Mouse (Mus musculus): ENCODE data around the gene Sh3tc1. TPM values are rescaled to one million over a fixed set of nuclear protein-coding genes. Genes with fewer than 3 reads are reported as not detected.

The Sh3tc1 gene
- polyA plus RNA-seq, 1 experiment from 2014 or later: 6.2 TPM

DNA sequence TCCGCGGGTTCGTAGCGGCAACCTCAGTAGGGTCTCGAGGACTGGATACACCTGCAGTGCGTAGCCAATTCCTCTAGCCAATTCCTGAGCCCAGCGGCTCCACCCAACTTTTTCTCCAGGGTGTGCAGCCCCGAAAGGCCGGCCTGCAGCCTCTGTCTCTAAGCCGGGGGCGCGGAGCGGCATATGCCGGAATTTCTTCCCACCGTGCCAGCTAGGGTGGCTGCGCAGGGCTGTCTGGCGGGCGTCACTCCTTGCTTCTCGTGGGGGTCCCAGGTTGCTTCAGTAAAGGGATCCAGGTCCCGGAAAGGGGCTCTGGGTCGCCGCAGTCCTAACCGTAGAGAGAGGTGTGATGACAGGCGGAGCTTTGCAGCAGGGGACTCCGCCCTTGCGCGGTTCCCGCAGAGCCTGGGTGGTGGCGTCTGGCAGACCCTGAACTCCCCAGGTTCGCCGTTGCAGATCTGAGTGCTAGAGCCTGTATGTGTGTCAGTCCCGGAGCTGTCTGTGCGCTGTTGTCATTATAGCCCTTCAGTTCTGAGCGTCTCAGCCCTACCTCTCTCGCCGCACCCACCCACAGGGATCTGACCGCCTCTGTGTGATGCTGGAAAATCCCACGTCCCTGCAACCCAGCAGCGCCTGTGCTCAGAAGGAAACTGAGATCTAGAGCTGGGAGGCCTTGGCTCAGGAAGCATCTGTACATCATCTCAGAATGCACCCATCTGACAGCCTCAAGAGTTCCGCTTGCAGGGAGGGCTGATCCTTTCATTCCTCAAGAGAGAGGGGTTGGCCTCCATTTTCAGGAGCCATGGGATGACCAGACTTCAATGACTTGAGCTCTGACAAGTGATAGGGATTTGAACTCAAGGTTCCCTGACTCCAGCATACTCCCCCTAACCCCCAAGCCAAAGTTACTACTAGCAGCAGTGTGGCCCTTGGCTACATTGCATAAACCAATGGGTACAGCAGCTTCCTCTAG, 18.6 kb upstream of the Sh3tc1 start:
- H3K27ac ChIP-seq (ENCODE audit: low read length): no peak overlapping the region
- peaks cover 18% of the 10 kb centered on the region for H3K27me3 ChIP-seq (ENCODE audit: control insufficient read depth, insufficient read depth, low read length)

DNA sequence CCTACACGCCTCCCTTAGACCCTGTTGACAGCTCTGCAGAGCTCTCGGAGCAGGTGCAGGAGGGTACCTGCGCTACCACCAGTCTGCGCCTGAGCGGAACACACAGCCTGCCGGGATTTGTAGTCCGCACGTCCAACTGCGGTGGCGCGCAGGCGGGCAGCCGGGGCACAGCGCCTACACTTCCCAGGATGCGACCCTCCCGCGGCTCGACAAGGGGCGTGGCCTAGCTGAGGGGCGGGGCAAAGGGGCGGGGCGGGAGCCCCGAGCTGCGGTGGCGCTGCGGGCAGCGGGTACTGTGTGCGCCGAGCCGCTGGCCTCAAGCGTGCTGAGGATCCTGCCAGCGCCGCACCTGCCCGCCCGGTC, 17.8 kb upstream of the Sh3tc1 start, which contains the start of gene Ablim2:
Gene Ablim2, plus strand, starts transcription at position 242 of the 363 bp plus-strand sequence.
- Histone ChIP-seq H3K4me1 (ENCODE audit: control insufficient read depth, insufficient read depth, low read length) (peaks cover 9% of the 10 kb centered on the region; the same call in 1 of the 2 replicates), H3K9ac (ENCODE audit: low read length) (peak within 1 kb of the TSS; percentile 64), H3K27me3 (ENCODE audit: control insufficient read depth, insufficient read depth, low read length) (peaks cover 18% of the 10 kb centered on the region), H3K4me3 (replicated peaks; ENCODE audit: low read length) (peak within 1 kb of the TSS; percentile 61), H3K27ac (ENCODE audit: low read length) (no peak within 1 kb of the TSS), H3K4me2 (ENCODE audit: low read depth, low read length) (peak within 1 kb of the TSS; percentile 98), H3K9me3 (replicated peaks; ENCODE audit: control insufficient read depth, low read length) (no peaks in the 10 kb centered on the region), H3K36me3 (ENCODE audit: control insufficient read depth, insufficient read depth, low read length) (no peaks in the 10 kb centered on the region)
- ATAC-seq (ENCODE audit: insufficient read depth, low FRiP score): peak; percentile 95
- under 1% methylated on average over 28 of the region's 35 CpGs for WGBS

More for the DNA sequence above, 18.6 kb upstream of the Sh3tc1 start:
- H3K9me3 ChIP-seq (replicated peaks; ENCODE audit: control insufficient read depth, low read length): no peaks in the 10 kb centered on the region
- H3K4me2 ChIP-seq (ENCODE audit: low read depth, low read length): peak overlapping the region; percentile 98
- H3K9ac ChIP-seq (ENCODE audit: low read length): peak overlapping the region; percentile 64
- WGBS: 1% methylated on average over 40 of the region's 40 CpGs
- ATAC-seq (ENCODE audit: insufficient read depth, low FRiP score): peak; percentile 35
- no peaks in the 10 kb centered on the region for H3K36me3 ChIP-seq (ENCODE audit: control insufficient read depth, insufficient read depth, low read length)
- H3K4me1 ChIP-seq (ENCODE audit: control insufficient read depth, insufficient read depth, low read length): peaks cover 9% of the 10 kb centered on the region; the same call in 1 of the 2 replicates
- peak overlapping the region; percentile 61 for H3K4me3 ChIP-seq (replicated peaks; ENCODE audit: low read length)

DNA sequence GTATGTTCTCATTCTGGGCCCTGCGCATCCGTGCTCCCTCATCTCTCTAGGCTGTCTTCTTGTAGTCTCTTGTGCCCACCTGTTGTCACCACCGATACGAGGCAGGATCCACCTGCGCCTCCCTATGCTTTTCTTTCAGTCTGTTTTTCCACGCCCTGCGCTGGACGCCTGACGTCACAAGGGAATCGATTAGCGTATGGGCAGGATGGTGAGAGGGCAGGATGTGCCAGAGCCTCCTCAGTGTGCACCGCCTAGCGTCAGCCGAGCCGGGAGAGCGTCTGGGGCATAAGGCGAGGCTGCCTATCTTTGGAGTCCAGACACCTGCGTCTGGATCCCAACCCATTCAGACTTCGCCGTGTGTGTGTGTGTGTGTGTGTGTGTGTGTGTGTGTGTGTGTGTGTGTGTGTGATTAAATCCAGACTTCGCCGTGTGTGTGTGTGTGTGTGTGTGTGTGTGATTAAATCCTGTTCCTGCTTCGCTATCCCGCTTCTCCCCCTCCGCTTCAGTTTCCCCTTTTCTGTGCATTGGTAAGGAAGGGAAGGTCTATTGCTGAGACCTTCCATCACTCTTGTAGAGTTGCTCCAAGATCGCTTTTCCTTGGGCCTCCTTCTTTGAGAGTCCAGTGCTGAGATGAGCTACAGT, 17.3 kb upstream of the Sh3tc1 start:
- peak; percentile 37 for ATAC-seq (ENCODE audit: insufficient read depth, low FRiP score)
- Histone ChIP-seq H3K36me3 (ENCODE audit: control insufficient read depth, insufficient read depth, low read length) (no peaks in the 10 kb centered on the region), H3K27me3 (ENCODE audit: control insufficient read depth, insufficient read depth, low read length) (peaks cover 18% of the 10 kb centered on the region), H3K4me2 (ENCODE audit: low read depth, low read length) (peak overlapping the region; percentile 98), H3K4me1 (ENCODE audit: control insufficient read depth, insufficient read depth, low read length) (peaks cover 9% of the 10 kb centered on the region; the same call in 1 of the 2 replicates), H3K9me3 (replicated peaks; ENCODE audit: control insufficient read depth, low read length) (no peaks in the 10 kb centered on the region), H3K27ac (ENCODE audit: low read length) (no peak overlapping the region), H3K9ac (ENCODE audit: low read length) (peak overlapping the region; percentile 45; the same call in 1 of the 2 replicates), H3K4me3 (replicated peaks; ENCODE audit: low read length) (peak overlapping the region; percentile 61)
- 10% methylated on average over 26 of the region's 26 CpGs for WGBS

DNA sequence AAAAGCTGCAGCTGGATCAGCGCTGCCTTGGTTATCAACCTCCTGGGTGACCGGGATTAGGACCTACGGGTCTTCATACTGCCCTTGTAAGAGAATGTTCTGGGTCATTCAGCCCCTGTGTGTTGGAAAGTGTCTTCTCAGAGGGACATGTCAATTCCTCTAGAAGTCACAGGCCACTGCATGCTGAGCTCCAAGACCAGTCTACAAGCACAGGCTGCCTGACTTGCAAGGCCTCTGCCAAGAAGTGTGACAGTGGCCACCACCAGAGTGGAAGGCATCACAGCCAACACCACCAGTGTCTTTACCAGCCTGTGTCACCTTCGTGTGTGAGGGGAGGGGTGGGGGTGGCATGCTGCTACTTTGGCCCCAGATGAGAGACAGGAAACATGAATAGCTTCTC, 16.2 kb upstream of the Sh3tc1 start:
- Histone ChIP-seq H3K27me3 (ENCODE audit: control insufficient read depth, insufficient read depth, low read length) (peaks cover 18% of the 10 kb centered on the region), H3K4me2 (ENCODE audit: low read depth, low read length) (no peak overlapping the region), H3K27ac (ENCODE audit: low read length) (no peak overlapping the region), H3K4me3 (replicated peaks; ENCODE audit: low read length) (no peak overlapping the region), H3K9me3 (replicated peaks; ENCODE audit: control insufficient read depth, low read length) (no peaks in the 10 kb centered on the region), H3K4me1 (ENCODE audit: control insufficient read depth, insufficient read depth, low read length) (peaks cover 9% of the 10 kb centered on the region; the same call in 1 of the 2 replicates), H3K36me3 (ENCODE audit: control insufficient read depth, insufficient read depth, low read length) (no peaks in the 10 kb centered on the region), H3K9ac (ENCODE audit: low read length) (no peak overlapping the region)
- 79% methylated on average over 4 of the region's 4 CpGs for WGBS
- no peak for ATAC-seq (ENCODE audit: insufficient read depth, low FRiP score)

DNA sequence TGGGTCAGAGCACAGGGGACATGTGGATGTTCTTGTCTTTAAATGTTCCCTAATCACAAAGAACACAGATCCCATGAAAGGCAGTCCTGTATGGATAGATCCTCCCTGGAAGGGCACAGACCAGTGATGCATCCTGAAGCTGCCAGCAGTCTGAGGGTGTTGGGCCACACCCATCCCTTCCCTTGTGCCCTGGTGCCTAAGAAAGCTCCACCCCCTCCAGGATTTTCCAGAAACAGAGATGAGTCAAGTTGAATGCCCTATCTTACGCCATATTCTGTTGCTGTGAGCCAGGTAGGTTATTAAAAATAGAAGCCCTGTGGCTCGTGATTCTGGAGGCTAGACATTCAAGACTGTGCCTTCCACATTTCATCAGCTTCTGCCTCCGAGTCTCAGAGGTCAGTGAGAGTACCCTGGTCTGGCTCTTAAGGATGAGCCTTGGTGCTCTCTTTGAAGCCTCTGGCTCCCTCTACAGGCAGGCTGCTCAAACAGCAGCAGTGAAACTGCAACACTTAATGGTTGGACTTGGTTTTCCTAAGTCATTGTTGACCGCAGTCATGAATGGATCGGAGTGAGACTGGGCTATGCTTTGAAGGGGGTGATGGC, 15.4 kb upstream of the Sh3tc1 start:
- Histone ChIP-seq H3K4me3 (replicated peaks; ENCODE audit: low read length) (no peak overlapping the region), H3K36me3 (ENCODE audit: control insufficient read depth, insufficient read depth, low read length) (no peaks in the 10 kb centered on the region), H3K4me2 (ENCODE audit: low read depth, low read length) (no peak overlapping the region), H3K4me1 (ENCODE audit: control insufficient read depth, insufficient read depth, low read length) (peaks cover 9% of the 10 kb centered on the region; the same call in 1 of the 2 replicates), H3K27ac (ENCODE audit: low read length) (no peak overlapping the region), H3K9me3 (replicated peaks; ENCODE audit: control insufficient read depth, low read length) (no peaks in the 10 kb centered on the region), H3K27me3 (ENCODE audit: control insufficient read depth, insufficient read depth, low read length) (peaks cover 18% of the 10 kb centered on the region), H3K9ac (ENCODE audit: low read length) (no peak overlapping the region)
- 31% methylated on average over 5 of the region's 5 CpGs for WGBS
- ATAC-seq (ENCODE audit: insufficient read depth, low FRiP score): no peak

DNA sequence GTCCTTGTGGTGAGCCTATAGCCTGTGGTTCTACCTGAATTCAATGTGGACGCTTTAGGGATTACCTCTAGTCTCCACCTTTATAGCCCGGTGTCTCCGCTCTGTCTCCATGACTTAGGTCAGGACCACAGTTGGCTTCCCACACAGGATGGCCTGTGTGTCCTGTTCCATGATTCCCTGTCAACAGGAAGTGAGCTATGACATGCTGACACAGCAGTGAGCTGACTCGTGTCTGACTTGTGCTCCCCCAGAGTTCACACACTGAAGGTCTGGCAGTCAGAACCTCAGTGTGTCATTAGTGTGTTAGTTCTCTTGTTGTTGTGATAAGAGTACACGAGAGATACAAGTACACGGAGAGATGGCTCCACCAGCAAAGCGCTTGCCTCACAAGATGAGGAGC, 11.2 kb upstream of the Sh3tc1 start:
- WGBS: 82% methylated on average over 7 of the region's 7 CpGs
- Histone ChIP-seq H3K4me3 (replicated peaks; ENCODE audit: low read length) (no peak overlapping the region), H3K27ac (ENCODE audit: low read length) (no peak overlapping the region), H3K9ac (ENCODE audit: low read length) (no peak overlapping the region), H3K9me3 (replicated peaks; ENCODE audit: control insufficient read depth, low read length) (no peaks in the 10 kb centered on the region), H3K4me1 (ENCODE audit: control insufficient read depth, insufficient read depth, low read length) (no peaks in the 10 kb centered on the region), H3K4me2 (ENCODE audit: low read depth, low read length) (no peak overlapping the region), H3K36me3 (ENCODE audit: control insufficient read depth, insufficient read depth, low read length) (no peaks in the 10 kb centered on the region), H3K27me3 (ENCODE audit: control insufficient read depth, insufficient read depth, low read length) (no peaks in the 10 kb centered on the region)
- no peak for ATAC-seq (ENCODE audit: insufficient read depth, low FRiP score)

DNA sequence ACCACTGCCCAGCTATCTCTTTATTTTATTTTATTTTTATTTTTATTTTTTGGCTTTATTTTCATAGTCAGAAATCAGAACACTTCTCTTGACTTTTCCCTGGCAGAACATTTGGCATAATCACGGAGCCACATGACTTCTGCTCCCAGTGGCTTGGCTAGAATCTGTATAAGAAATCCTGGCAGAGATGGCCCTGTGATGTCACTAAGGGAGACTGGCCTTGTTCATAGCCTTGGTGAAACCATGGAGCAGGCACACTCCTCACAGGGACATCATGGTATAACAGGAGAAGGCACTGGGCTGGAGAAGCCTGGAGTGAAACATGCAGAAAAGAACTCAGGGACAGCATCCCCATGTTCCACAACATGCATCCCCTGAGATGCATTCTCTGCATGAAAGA, 10.2 kb upstream of the Sh3tc1 start:
- H3K4me3 ChIP-seq (replicated peaks; ENCODE audit: low read length): no peak overlapping the region
- no peak overlapping the region for H3K27ac ChIP-seq (ENCODE audit: low read length)
- no peaks in the 10 kb centered on the region for H3K4me1 ChIP-seq (ENCODE audit: control insufficient read depth, insufficient read depth, low read length)
- H3K4me2 ChIP-seq (ENCODE audit: low read depth, low read length): no peak overlapping the region
- no peaks in the 10 kb centered on the region for H3K9me3 ChIP-seq (replicated peaks; ENCODE audit: control insufficient read depth, low read length)
- no peaks in the 10 kb centered on the region for H3K27me3 ChIP-seq (ENCODE audit: control insufficient read depth, insufficient read depth, low read length)
- no peaks in the 10 kb centered on the region for H3K36me3 ChIP-seq (ENCODE audit: control insufficient read depth, insufficient read depth, low read length)
- no peak for ATAC-seq (ENCODE audit: insufficient read depth, low FRiP score)
- 86% methylated on average over 1 of the region's 1 CpGs for WGBS
- H3K9ac ChIP-seq (ENCODE audit: low read length): no peak overlapping the region

DNA sequence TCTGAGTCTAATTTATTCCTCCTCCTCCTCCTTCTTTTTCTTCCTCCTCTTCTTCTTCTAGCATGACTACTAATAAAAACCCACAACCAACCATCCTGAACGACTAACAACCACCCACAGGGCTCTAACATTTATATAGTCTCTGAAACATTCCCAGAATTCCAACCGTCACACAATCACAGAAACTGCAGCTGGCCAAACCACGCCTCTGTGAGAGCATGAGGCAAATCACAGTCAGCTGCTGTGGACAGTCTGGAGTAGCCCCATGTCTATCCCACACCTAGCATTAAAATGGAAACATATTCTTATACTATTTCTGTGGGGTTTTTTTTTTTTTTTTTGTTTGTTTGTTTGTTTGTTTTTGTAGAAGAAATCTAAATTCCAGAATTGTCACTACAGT, 9.6 kb upstream of the Sh3tc1 start:
- ATAC-seq (ENCODE audit: insufficient read depth, low FRiP score): no peak
- Histone ChIP-seq H3K27ac (ENCODE audit: low read length) (no peak overlapping the region), H3K4me2 (ENCODE audit: low read depth, low read length) (no peak overlapping the region), H3K9ac (ENCODE audit: low read length) (no peak overlapping the region), H3K4me3 (replicated peaks; ENCODE audit: low read length) (no peak overlapping the region), H3K27me3 (ENCODE audit: control insufficient read depth, insufficient read depth, low read length) (no peaks in the 10 kb centered on the region), H3K4me1 (ENCODE audit: control insufficient read depth, insufficient read depth, low read length) (no peaks in the 10 kb centered on the region), H3K36me3 (ENCODE audit: control insufficient read depth, insufficient read depth, low read length) (no peaks in the 10 kb centered on the region), H3K9me3 (replicated peaks; ENCODE audit: control insufficient read depth, low read length) (no peaks in the 10 kb centered on the region)
- WGBS: 47% methylated on average over 3 of the region's 3 CpGs
